In genomic region chr2:128738725-128739258, GRCm38 (mm10) we compare ENCODE assay signal across 8 mouse cellular contexts. TPM values are rescaled to one million over a fixed set of nuclear protein-coding genes. Genes with fewer than 3 reads are reported as not detected.
DNase-seq lines count a peak whose midpoint lies in the region.

No protein-coding gene starts in this region.

- intact Hi-C loops in heart, postnatal 10 days (cut with DNase I), result no loop called here
- intact Hi-C loops in left cerebral cortex, postnatal 10 days (cut with DNase I), result no loop called here

- DNase-seq in heart, adult 8-10 months (ENCODE audit: low spot score), result peak; percentile 39
- no peak for DNase-seq in heart, postnatal 10 days
- DNase-seq in adrenal gland, postnatal 25 days, result peak; percentile 52
- DNase-seq in frontal cortex, postnatal 10 days (ENCODE audit: low spot score in 2 of 2), result peak; percentile 48 to 68
- DNase-seq in left cerebral cortex, postnatal 10 days (ENCODE audit: extremely low spot score in 1 of 2, low spot score in 2 of 2), result peak; percentile 42 to 73
- peak; percentile 54 for DNase-seq in skeletal muscle tissue, adult 2 months (ENCODE audit: low read depth, low spot score)
- DNase-seq in spleen, adult 12 weeks (ENCODE audit: low spot score), result no peak
- DNase-seq in urinary bladder, postnatal 4 days (ENCODE audit: low spot score in 2 of 2), result no peak

RNA-seq across cellular contexts. Expression of gene Mertk, which starts 40.0 kb away (rescaled TPM):
- total RNA-seq in heart, adult 8-10 months (2022), result 1 to 10 TPM; 4.4 to 5.3 (median 4.5) TPM
- 1 to 10 TPM; 5.2 to 6.7 TPM for total RNA-seq in heart, postnatal 10 days (2021)
- total RNA-seq in adrenal gland, postnatal 25 days (2021), result 6.6 and 9.9 TPM in 2 replicates
- 10 to 100 TPM; 10.4 to 23.6 TPM for total RNA-seq in left cerebral cortex, postnatal 10 days (2021)

RNA-seq across cellular contexts. Expression of gene Anapc1, which starts 51.6 kb away (rescaled TPM):
- 10 to 100 TPM; 37.2 to 41.3 (median 39.1) TPM for total RNA-seq in heart, adult 8-10 months (2022)
- total RNA-seq in heart, postnatal 10 days (2021), result 10 to 100 TPM; 62.8 to 63.9 TPM
- 82.1 and 86.1 TPM in 2 replicates for total RNA-seq in adrenal gland, postnatal 25 days (2021)
- 10 to 100 TPM; 71.4 to 80.0 TPM for total RNA-seq in left cerebral cortex, postnatal 10 days (2021)

Comparison
In these comparisons a context has a peak if more than half of its experiments do, and no peak if none do; other contexts are left out.
1. DNase-seq: peak in heart, adult 8-10 months (single experiment), adrenal gland, postnatal 25 days (single experiment), frontal cortex, postnatal 10 days (2 of 2), left cerebral cortex, postnatal 10 days (2 of 2) and skeletal muscle tissue, adult 2 months (single experiment); none in heart, postnatal 10 days (0 of 2), spleen, adult 12 weeks (single experiment) and urinary bladder, postnatal 4 days (0 of 2).